Mouse (Mus musculus): Measurements from ENCODE around the gene Mblac1.
"Not testable (repeated sequence)": the region's sequence is repeated elsewhere in the genome, so short reads cannot be mapped to it uniquely, and the experiment has no call there.

Mblac1 gene

GRCm38 (mm10) chr5:138216632-138217031 lies 22.5 kb downstream of the Mblac1 start:
- not testable (repeated sequence) for DNase-seq

- no peak for DNase-seq
Observed at GRCm38 (mm10) chr5:138219864-138220263, 25.8 kb downstream of the Mblac1 start.

- peak; percentile 91 for DNase-seq
Observed at GRCm38 (mm10) chr5:138222111-138222510, 28.0 kb downstream of the Mblac1 start.

GRCm38 (mm10) chr5:138223287-138223686 lies 29.2 kb downstream of the Mblac1 start:
- no peak for DNase-seq

GRCm38 (mm10) chr5:138225700-138226099 lies 31.6 kb downstream of the Mblac1 start, which contains the start of gene Nxpe5:
Gene Nxpe5 (plus strand): TSS chr5:138225898.
- no peak for DNase-seq

GRCm38 (mm10) chr5:138226491-138226890 lies 32.4 kb downstream of the Mblac1 start:
- DNase-seq: no peak

- no peak for DNase-seq
Observed at GRCm38 (mm10) chr5:138227367-138227766, 33.3 kb downstream of the Mblac1 start.

GRCm38 (mm10) chr5:138228026-138228425 lies 33.9 kb downstream of the Mblac1 start:
- DNase-seq: peak; percentile 35

GRCm38 (mm10) chr5:138229511-138229910 lies 35.4 kb downstream of the Mblac1 start:
- DNase-seq: no peak

- no peak for DNase-seq
Observed at GRCm38 (mm10) chr5:138233778-138234177, 39.7 kb downstream of the Mblac1 start.

- DNase-seq: no peak
Observed at GRCm38 (mm10) chr5:138234224-138234623, 40.1 kb downstream of the Mblac1 start.

- peak; percentile 11 for DNase-seq
Observed at GRCm38 (mm10) chr5:138241511-138241910, 47.4 kb downstream of the Mblac1 start.
